Mouse (Mus musculus) liver, adult 10 weeks (tissue): ENCODE measurements around the gene Smg7. TPM values are rescaled to one million over a fixed set of nuclear protein-coding genes. Genes with fewer than 3 reads are reported as not detected.

Experiments used
- polyA plus RNA-seq: library from polyadenylated mRNA; stranded (reverse); fragments of 350-450 nt; fragmentation: Illumina TruSeq; extraction: RNeasy Lipid Tissue Mini Kit (QIAGEN cat#74804); gene quantifications from one replicate; pipeline ENCODE4 v1.2.3, GENCODE M21; 2014; ENCODE audit warnings: low read depth, low replicate concordance

Gene Smg7
- polyA plus RNA-seq, result 14.6 TPM

GRCm38 (mm10) chr1:152901765-152902664 is at the start of gene Smg7:
Gene Smg7, minus strand, starts transcription at chr1:152902646.

GRCm38 (mm10) chr1:152799897-152800296 is 102.5 kb downstream of the Smg7 start, which contains the start of gene Ncf2:
Gene Ncf2, plus strand, starts transcription at chr1:152800194.

Other genes with a start within 250 kb of the Smg7 start
- not detected for gene Apobec4, start 152.1 kb downstream of the Smg7 start, polyA plus RNA-seq
- gene Rgl1, start 136.3 kb downstream of the Smg7 start, polyA plus RNA-seq, result 5.5 TPM
- gene Arpc5, start 136.1 kb downstream of the Smg7 start, polyA plus RNA-seq, result 124 TPM
- 1.0 TPM for gene Ncf2, start 102.5 kb downstream of the Smg7 start, polyA plus RNA-seq
- gene Nmnat2, start 52.3 kb upstream of the Smg7 start, polyA plus RNA-seq, result 0.11 TPM